Mouse (Mus musculus): ENCODE data around the gene Spen.

DNA sequence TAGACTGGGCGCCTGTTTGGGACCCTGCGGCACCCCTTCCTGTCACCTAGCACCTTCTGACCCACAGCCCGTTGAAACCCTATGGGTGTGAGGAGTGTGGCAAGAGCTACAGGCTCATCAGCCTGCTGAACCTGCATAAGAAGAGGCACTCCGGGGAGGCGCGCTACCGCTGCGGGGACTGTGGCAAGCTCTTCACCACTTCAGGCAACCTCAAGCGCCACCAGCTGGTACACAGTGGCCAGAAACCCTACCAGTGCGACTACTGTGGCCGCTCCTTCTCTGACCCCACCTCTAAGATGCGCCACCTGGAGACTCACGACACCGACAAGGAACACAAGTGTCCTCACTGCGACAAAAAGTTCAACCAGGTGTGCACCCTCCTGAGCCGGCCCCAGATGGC, 73.7 kb downstream of the Spen start:
- TF ChIP-seq CTCF (IDR thresholded peaks at IDR 0.05) (no peak), EP300 (IDR thresholded peaks at IDR 0.05; ENCODE audit: insufficient read depth, low read depth, low read length) (no peak)

Measured in heart, adult 2 months (tissue).